Mouse (Mus musculus) embryonic facial prominence, embryonic 12.5 days (tissue): ENCODE measurements at regions not wholly inside any gene's neighbourhood (a gene's known extent, or its start where the extent isn't known, plus 50 kb on each side); places are given as distances from the start of the nearest gene placed in this dataset.

ENCODE experiments used
- ATAC-seq: fragments of 200-750 bp; cut with Nextera tagmentation; 2 replicates; pipeline ENCODE4 v1.8.0; 2017; ENCODE audit not compliant: insufficient number of reproducible peaks, insufficient read depth, low FRiP score, low TSS enrichment
- H3K27ac ChIP-seq: fragments of 300-500 bp; sonication (generic); 2 replicates; pipeline ENCODE4 v1.5.1; 2016; ENCODE audit warnings: mild to moderate bottlenecking
- H3K27me3 ChIP-seq: fragments of 300-500 bp; sonication (generic); 2 replicates; pipeline ENCODE4 v1.6.1; 2016; ENCODE audit warnings: mild to moderate bottlenecking, moderate library complexity
- H3K36me3 ChIP-seq: fragments of 300-500 bp; sonication (generic); 2 replicates; pipeline ENCODE4 v1.6.1; 2016; ENCODE audit warnings: mild to moderate bottlenecking
- H3K4me1 ChIP-seq: fragments of 300-500 bp; sonication (generic); 2 replicates; pipeline ENCODE4 v1.6.1; 2016
- H3K4me2 ChIP-seq: fragments of 300-500 bp; sonication (generic); replicated peaks from 2 replicates; pipeline ENCODE4 v1.6.1; 2016; ENCODE audit warnings: mild to moderate bottlenecking, moderate library complexity
- H3K4me3 ChIP-seq: fragments of 300-500 bp; sonication (generic); 2 replicates; pipeline ENCODE4 v1.5.1; 2016; ENCODE audit warnings: mild to moderate bottlenecking
- H3K9ac ChIP-seq: fragments of 300-500 bp; sonication (generic); 2 replicates; pipeline ENCODE4 v1.6.1; 2016; ENCODE audit warnings: mild to moderate bottlenecking, moderate library complexity
- H3K9me3 ChIP-seq: fragments of 300-500 bp; sonication (generic); 2 replicates; pipeline ENCODE4 v1.6.1; 2016; ENCODE audit warnings: mild to moderate bottlenecking, moderate library complexity
- WGBS: fragments of 180-500 bp; shearing (Covaris S2); methylation state at CpG from one replicate; pipeline ENCODE4 v1.1.7; 2016; 5-methylcytosine and 5-hydroxymethylcytosine counted together

GRCm38 (mm10) chr1:60665329-60665728 lies 51.3 kb upstream of the Cd28 start:
- no peak for ATAC-seq
- H3K27me3 ChIP-seq, result no peaks in the 10 kb centered on the region
- H3K9me3 ChIP-seq, result no peaks in the 10 kb centered on the region
- WGBS, result 58% methylated on average over 5 of the region's 5 CpGs
- 0 out of 2 replicates have a peak, but pooled peaks cover 4% of the 10 kb centered on the region for H3K4me1 ChIP-seq
- H3K27ac ChIP-seq, result no peak overlapping the region
- no peak overlapping the region for H3K9ac ChIP-seq
- no peak overlapping the region for H3K4me3 ChIP-seq
- H3K36me3 ChIP-seq, result no peaks in the 10 kb centered on the region
- no peak overlapping the region for H3K4me2 ChIP-seq

GRCm38 (mm10) chr1:60662301-60662986 lies 54.2 kb upstream of the Cd28 start:
- Histone ChIP-seq H3K4me1 (0 out of 2 replicates have a peak, but pooled peaks cover 4% of the 10 kb centered on the region), H3K9me3 (no peaks in the 10 kb centered on the region), H3K36me3 (no peaks in the 10 kb centered on the region), H3K27me3 (no peaks in the 10 kb centered on the region), H3K4me3 (no peak overlapping the region), H3K9ac (no peak overlapping the region), H3K4me2 (no peak overlapping the region), H3K27ac (no peak overlapping the region)
- WGBS, result 51% methylated on average over 9 of the region's 9 CpGs
- no peak for ATAC-seq

- Histone ChIP-seq H3K27ac (no peak overlapping the region), H3K36me3 (no peaks in the 10 kb centered on the region), H3K9me3 (no peaks in the 10 kb centered on the region), H3K4me1 (0 out of 2 replicates have a peak, but pooled peaks cover 4% of the 10 kb centered on the region), H3K4me3 (no peak overlapping the region), H3K4me2 (no peak overlapping the region), H3K27me3 (no peaks in the 10 kb centered on the region), H3K9ac (no peak overlapping the region)
- ATAC-seq, result no peak
- 58% methylated on average over 2 of the region's 2 CpGs for WGBS
Observed at GRCm38 (mm10) chr1:60661857-60662256, 54.7 kb upstream of the Cd28 start.

- Histone ChIP-seq H3K9me3 (no peaks in the 10 kb centered on the region), H3K9ac (no peak overlapping the region), H3K27me3 (no peaks in the 10 kb centered on the region), H3K4me1 (no peaks in the 10 kb centered on the region), H3K27ac (no peak overlapping the region), H3K4me2 (no peak overlapping the region), H3K36me3 (no peaks in the 10 kb centered on the region), H3K4me3 (no peak overlapping the region)
- no peak for ATAC-seq
- WGBS, result 81% methylated on average over 1 of the region's 1 CpGs
Observed at GRCm38 (mm10) chr1:60659604-60660003, 57.0 kb upstream of the Cd28 start.

- Histone ChIP-seq H3K4me2 (no peak overlapping the region), H3K9me3 (no peaks in the 10 kb centered on the region), H3K36me3 (no peaks in the 10 kb centered on the region), H3K4me1 (no peaks in the 10 kb centered on the region), H3K9ac (no peak overlapping the region), H3K27me3 (no peaks in the 10 kb centered on the region), H3K4me3 (no peak overlapping the region), H3K27ac (no peak overlapping the region)
- 78% methylated on average over 2 of the region's 2 CpGs for WGBS
- ATAC-seq, result no peak
Observed at GRCm38 (mm10) chr1:60659041-60659440, 57.6 kb upstream of the Cd28 start.

- WGBS, result 78% methylated on average over 4 of the region's 4 CpGs
Observed at GRCm38 (mm10) chr1:60658383-60658782, 58.2 kb upstream of the Cd28 start.

GRCm38 (mm10) chr1:60657511-60657910 lies 59.1 kb upstream of the Cd28 start:
- Histone ChIP-seq H3K4me2 (no peak overlapping the region), H3K9me3 (no peaks in the 10 kb centered on the region), H3K27me3 (no peaks in the 10 kb centered on the region), H3K27ac (no peak overlapping the region), H3K4me3 (no peak overlapping the region), H3K9ac (no peak overlapping the region), H3K4me1 (no peaks in the 10 kb centered on the region), H3K36me3 (no peaks in the 10 kb centered on the region)
- 64% methylated on average over 6 of the region's 6 CpGs for WGBS
- no peak for ATAC-seq

More at GRCm38 (mm10) chr1:60658383-60658782, 58.2 kb upstream of the Cd28 start:
- no peaks in the 10 kb centered on the region for H3K36me3 ChIP-seq
- H3K27me3 ChIP-seq, result no peaks in the 10 kb centered on the region
- no peaks in the 10 kb centered on the region for H3K4me1 ChIP-seq
- H3K9me3 ChIP-seq, result no peaks in the 10 kb centered on the region
- H3K4me2 ChIP-seq, result no peak overlapping the region
- no peak overlapping the region for H3K9ac ChIP-seq
- no peak overlapping the region for H3K4me3 ChIP-seq
- no peak for ATAC-seq
- no peak overlapping the region for H3K27ac ChIP-seq

- Histone ChIP-seq H3K9ac (no peak overlapping the region), H3K4me1 (no peaks in the 10 kb centered on the region), H3K4me2 (no peak overlapping the region), H3K36me3 (no peaks in the 10 kb centered on the region), H3K27me3 (no peaks in the 10 kb centered on the region), H3K27ac (no peak overlapping the region), H3K4me3 (no peak overlapping the region), H3K9me3 (no peaks in the 10 kb centered on the region)
- no peak for ATAC-seq
- WGBS, result 60% methylated on average over 4 of the region's 4 CpGs
Observed at GRCm38 (mm10) chr1:60656976-60657375, 59.6 kb upstream of the Cd28 start.

- Histone ChIP-seq H3K9ac (no peak overlapping the region), H3K4me1 (no peaks in the 10 kb centered on the region), H3K27me3 (no peaks in the 10 kb centered on the region), H3K9me3 (no peaks in the 10 kb centered on the region), H3K27ac (no peak overlapping the region), H3K36me3 (no peaks in the 10 kb centered on the region), H3K4me3 (no peak overlapping the region), H3K4me2 (no peak overlapping the region)
- ATAC-seq, result no peak
- 71% methylated on average over 6 of the region's 6 CpGs for WGBS
Observed at GRCm38 (mm10) chr1:60655691-60656595, 60.7 kb upstream of the Cd28 start.

- no peak overlapping the region for H3K9ac ChIP-seq
- no peaks in the 10 kb centered on the region for H3K9me3 ChIP-seq
- no peaks in the 10 kb centered on the region for H3K27me3 ChIP-seq
- no peak for ATAC-seq
- no peaks in the 10 kb centered on the region for H3K36me3 ChIP-seq
- no peaks in the 10 kb centered on the region for H3K4me1 ChIP-seq
- no peak overlapping the region for H3K27ac ChIP-seq
- H3K4me2 ChIP-seq, result no peak overlapping the region
- WGBS, result 38% methylated on average over 2 of the region's 2 CpGs
- H3K4me3 ChIP-seq, result no peak overlapping the region
Observed at GRCm38 (mm10) chr1:60655206-60655605, 61.4 kb upstream of the Cd28 start.

- Histone ChIP-seq H3K36me3 (no peaks in the 10 kb centered on the region), H3K27me3 (no peaks in the 10 kb centered on the region), H3K4me2 (no peak overlapping the region), H3K9ac (no peak overlapping the region), H3K9me3 (no peaks in the 10 kb centered on the region), H3K4me1 (peaks cover 3% of the 10 kb centered on the region; the same call in 1 of the 2 replicates), H3K4me3 (no peak overlapping the region), H3K27ac (no peak overlapping the region)
- ATAC-seq, result no peak
- 71% methylated on average over 4 of the region's 4 CpGs for WGBS
Observed at GRCm38 (mm10) chr1:60652570-60653011, 64.0 kb upstream of the Cd28 start.

GRCm38 (mm10) chr1:60650158-60650557 lies 66.4 kb upstream of the Cd28 start:
- H3K9ac ChIP-seq, result no peak overlapping the region
- no peak for ATAC-seq
- H3K9me3 ChIP-seq, result no peaks in the 10 kb centered on the region
- no peaks in the 10 kb centered on the region for H3K27me3 ChIP-seq
- no peaks in the 10 kb centered on the region for H3K36me3 ChIP-seq
- no peak overlapping the region for H3K4me3 ChIP-seq
- peaks cover 3% of the 10 kb centered on the region; the same call in 1 of the 2 replicates for H3K4me1 ChIP-seq
- no peak overlapping the region for H3K27ac ChIP-seq
- no peak overlapping the region for H3K4me2 ChIP-seq
- 62% methylated on average over 3 of the region's 3 CpGs for WGBS
